Mouse (Mus musculus) kidney, adult 8-10 months (tissue): ENCODE data around the gene Rae1.

Experiments used
- DNase-seq, 2 experiments: peaks; one replicate each; pipeline ENCODE4 v3.0.0; 2022

Rae1 gene

GRCm38 (mm10) chr2:172999630-173000284 is at the start of gene Rae1:
Gene Rae1, plus strand, starts transcription at chr2:173000117.
- DNase-seq = peak; percentile 97 to 98

GRCm38 (mm10) chr2:172950119-172950676 is 49.7 kb upstream of the Rae1 start:
- DNase-seq = no peak

GRCm38 (mm10) chr2:172950722-172951121 is 49.2 kb upstream of the Rae1 start:
- no peak for DNase-seq

DNA sequence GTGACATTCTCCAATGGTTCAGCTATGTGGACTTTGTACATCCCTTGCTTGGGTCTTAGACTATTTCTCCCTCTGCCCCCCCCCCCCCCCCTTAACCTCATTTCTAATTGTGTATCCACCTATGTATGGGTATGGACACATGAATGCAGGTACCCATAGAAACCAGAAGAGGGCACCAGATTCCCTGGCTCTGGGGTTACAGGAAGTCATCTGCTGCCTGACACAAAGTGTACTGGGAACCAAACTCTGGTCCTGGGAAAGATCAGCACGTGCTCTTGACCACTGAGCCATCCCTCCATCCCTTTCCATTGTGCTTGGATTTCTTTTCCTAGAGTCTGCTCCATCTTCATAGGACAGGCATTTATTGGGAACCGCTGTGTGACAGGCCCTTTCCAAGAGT is 47.9 kb upstream of the Rae1 start:
- no peak for DNase-seq

DNA sequence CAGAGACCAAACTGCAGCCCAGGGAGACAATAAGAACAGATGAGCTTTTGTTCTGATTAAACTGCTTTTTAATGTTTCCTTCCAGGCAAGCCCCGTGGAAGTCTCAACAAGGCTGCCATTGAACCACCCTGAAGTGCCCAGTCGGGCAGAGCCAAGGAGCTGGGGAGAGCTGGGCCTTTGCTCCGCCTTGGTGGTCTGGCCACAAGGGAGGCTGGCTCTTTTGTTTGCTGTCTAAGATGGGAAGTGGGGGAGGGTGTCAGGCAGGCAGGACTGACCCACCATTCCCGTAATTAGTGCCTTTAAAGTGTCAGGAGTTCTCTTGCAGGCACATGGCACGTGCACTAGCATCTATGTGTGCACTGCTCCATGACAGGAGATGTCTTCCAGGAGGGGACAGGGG is 41.3 kb upstream of the Rae1 start:
- no peak for DNase-seq

- peak; percentile 56 for DNase-seq
These were observed 40.7 kb upstream of the Rae1 start for GRCm38 (mm10) chr2:172959006-172959768.

DNA sequence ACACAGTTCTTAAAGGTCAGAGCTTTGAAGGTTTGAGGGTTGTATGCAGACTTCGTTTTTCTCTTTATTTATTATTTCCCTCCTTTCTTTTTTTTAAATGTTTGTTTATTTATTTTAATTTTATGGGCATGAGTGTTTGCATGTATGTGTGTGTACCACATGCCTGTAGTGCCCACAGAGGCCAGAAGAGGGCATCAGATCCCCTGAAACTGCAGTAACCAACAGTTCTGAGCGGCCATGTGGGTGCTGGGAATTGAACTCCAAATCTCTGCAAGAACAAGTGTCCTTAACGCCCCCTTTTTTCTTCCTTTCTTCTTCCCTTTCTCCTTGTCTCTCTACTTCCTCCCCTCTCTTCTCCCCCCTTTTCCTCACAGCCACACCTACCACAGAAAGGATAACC is 39.6 kb upstream of the Rae1 start:
- no peak for DNase-seq

DNA sequence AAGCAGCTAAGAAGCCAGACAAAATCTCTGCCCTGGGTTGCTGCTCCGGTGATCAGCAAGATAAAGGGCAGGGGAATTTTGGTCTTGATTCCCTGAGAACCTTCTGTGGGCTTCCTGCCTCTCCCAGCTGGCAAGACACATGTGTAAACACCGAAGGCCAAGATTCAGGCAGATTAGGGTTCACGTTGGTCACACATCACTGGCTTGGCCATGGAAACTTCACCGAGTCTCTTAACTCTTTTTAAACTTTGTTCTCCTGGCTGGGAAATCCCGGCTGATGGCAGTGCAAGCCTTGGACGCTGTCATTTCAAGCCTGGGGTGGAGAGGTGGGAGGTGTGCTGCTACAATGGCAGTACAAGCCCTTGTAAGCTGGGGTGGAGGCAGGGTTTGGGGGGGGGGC is 38.7 kb upstream of the Rae1 start:
- DNase-seq = peak; percentile 75 to 81

- DNase-seq = peak; percentile 66 to 74
These were observed 34.7 kb upstream of the Rae1 start for GRCm38 (mm10) chr2:172965249-172965648.

- no peak for DNase-seq
These were observed 33.4 kb upstream of the Rae1 start for GRCm38 (mm10) chr2:172966480-172966879.

GRCm38 (mm10) chr2:172971865-172972264 is 28.1 kb upstream of the Rae1 start:
- DNase-seq = no peak

- peak in 1 of 2 experiments; percentile 17 for DNase-seq
These were observed 25.9 kb upstream of the Rae1 start for GRCm38 (mm10) chr2:172973806-172974565.

GRCm38 (mm10) chr2:172974701-172975100 is 25.2 kb upstream of the Rae1 start:
- DNase-seq = no peak

DNA sequence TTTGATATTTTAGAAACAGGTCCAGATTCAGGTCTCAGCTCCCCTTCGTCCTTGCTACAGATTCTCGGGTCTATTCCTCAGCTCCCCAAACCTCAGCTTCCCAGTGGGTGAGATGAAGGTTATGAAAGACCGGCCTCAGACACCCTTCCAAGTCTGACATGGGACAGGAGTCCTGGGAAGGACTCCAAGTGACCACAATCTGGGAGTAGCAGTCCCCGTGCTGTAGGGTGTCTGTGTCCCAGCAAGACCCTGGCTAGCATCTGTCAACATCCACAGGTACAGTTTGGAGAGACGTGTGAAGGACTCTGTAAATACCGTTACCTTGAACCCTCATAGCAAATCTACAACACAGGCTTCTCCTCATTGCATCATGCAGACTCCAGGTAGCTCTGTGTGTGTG is 24.8 kb upstream of the Rae1 start:
- no peak for DNase-seq

DNA sequence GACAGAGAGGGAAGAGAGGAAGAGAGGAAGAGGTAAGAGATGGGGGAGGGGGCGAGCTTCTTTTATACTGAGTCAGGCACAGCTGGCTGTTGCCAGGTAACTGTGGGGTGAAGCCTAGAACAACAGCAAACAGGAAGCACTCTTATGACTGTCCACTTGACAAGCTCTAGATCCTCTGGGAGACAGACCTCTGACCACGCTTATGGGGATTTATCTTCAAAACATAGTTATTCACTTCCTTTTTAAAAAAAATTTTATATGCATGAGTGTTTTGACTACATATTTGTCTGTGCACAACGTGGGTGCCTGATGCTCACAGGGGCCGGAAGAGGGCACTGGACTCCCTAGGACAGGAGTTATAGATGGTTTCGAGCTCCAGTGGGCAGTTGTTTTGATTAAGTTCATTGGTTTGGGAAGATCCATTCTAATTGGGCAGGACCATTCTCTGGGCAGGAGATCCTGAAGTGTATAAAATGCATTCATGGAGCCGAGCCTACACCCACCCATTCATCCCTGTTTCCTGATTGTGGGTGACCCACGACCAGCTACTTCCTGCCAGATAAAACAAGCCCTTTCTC is 23.2 kb upstream of the Rae1 start:
- DNase-seq = no peak

DNA sequence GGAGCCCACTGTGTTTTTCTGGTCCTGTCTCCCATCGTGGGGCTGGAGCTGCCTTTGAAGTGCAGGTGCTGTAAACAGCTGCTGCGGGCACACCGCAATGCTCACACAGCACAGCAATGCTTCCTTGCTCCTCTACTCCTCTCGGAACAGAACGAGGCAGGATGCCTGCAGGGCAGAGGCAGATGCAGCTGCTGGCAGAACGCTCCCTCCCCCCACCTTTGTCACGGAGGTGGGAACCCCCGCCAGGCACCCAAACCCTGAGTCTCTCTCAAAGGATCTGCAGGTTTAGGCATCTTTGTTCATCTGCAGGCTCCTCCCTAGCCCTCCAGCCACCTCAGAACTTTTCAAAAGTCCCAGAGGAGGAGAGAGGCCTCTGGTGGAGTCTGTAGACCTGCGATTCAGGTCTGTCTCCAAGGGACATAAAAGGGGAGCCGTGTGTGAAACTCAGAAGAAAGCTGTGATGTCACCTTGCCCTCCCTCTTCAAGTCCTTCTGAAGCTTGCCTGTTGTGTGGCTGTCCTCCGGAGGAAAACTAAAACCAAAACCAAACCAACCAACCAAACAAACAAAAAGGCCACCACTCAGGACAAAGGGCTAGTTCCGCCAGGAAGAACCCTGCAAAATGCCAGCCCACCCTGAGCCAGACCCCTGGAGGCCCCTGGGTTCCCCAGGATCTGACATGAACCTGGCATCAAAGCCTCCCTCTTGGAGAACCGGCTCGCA is 22.3 kb upstream of the Rae1 start, which contains the start of gene Spo11:
Gene Spo11, plus strand, starts transcription at position 292 of the 722 bp plus-strand sequence.
- DNase-seq = no peak

DNA sequence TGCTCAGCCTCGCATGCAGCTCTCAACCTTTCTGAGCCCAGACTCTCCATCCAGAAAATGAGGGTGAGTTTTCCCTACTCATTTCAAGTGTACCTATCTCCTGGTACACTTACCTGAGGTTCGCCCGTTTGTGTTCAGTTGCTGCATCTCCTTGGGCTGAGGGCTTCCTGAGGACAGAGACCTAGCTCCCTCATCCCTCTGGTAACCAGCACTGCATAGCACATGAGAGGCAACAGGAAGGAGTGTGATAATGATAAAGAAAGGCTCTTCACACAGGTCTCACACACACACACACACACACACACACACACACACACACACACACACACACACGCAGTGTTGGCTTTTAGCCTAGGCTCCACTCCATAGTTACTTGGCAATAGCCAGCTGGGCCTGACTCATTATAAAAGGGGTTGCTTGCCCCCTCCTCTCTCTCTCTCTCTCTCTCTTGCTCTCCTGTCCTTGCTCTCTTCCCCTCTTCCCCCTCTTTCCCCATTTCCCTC is 21.7 kb upstream of the Rae1 start:
- no peak for DNase-seq

- no peak for DNase-seq
These were observed 20.1 kb upstream of the Rae1 start for GRCm38 (mm10) chr2:172979666-172980345.

GRCm38 (mm10) chr2:172982776-172983561 is 16.9 kb upstream of the Rae1 start:
- peak; percentile 84 to 86 for DNase-seq

DNA sequence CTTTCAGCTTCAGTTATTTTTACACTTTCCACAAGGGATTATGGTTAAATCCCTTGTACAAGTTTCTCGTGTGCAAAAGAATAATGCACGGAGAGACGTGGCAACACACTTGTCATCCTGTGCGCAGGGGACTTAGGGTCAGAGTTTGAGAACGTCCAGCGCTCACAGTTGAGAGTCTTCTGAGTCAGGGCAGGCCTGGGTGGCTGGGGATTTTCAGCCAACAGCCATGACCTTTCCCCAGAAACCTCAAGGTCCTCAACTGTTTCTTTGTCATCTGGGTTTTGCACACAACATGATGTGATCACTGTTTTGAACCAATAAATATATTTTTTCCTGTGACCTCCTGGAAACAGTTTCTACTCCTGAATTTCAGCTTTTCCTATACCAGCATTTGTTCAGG is 9.8 kb upstream of the Rae1 start:
- no peak for DNase-seq

- DNase-seq = peak; percentile 49 to 83
These were observed 3.7 kb upstream of the Rae1 start for GRCm38 (mm10) chr2:172996207-172996606.
